Mouse (Mus musculus): ENCODE results near the gene Hrh2. TPM values are rescaled to one million over a fixed set of nuclear protein-coding genes. Genes with fewer than 3 reads are reported as not detected.

The Hrh2 gene
- polyA plus RNA-seq, 1 experiment from 2014 or later, result 0.09 TPM

DNA sequence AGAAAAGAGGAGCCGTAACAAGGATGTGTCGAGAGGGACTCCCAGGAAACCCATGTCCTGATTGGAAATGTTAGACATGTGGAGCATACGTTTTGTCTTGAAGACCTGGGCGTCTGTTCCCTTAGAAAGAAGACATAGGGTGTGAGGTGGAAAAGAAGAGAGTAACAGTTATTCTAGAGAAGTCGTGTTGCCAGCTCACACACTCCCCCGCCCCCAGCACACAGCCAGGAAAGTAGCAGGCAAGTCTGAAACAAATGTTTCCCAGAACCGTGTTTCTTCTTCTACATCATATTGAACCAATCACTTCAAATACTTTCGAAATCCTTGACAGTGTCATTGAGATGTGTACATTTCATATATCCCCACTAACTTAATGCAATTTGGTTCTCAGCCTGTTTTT, 28.6 kb upstream of the Hrh2 start:
- H3K27me3 ChIP-seq, result no peaks in the 10 kb centered on the region
- no peak overlapping the region for H3K4me2 ChIP-seq (replicated peaks)
- 41% methylated on average over 8 of the region's 8 CpGs for WGBS
- no peaks in the 10 kb centered on the region for H3K36me3 ChIP-seq
- H3K4me3 ChIP-seq (replicated peaks), result no peak overlapping the region
- ATAC-seq (ENCODE audit: insufficient number of reproducible peaks, low FRiP score, low TSS enrichment, low read depth), result no peak
- peaks cover 10% of the 10 kb centered on the region; the same call in 1 of the 2 replicates for H3K4me1 ChIP-seq
- no peak overlapping the region for H3K9ac ChIP-seq
- H3K27ac ChIP-seq (replicated peaks), result no peak overlapping the region
- no peaks in the 10 kb centered on the region for H3K9me3 ChIP-seq (replicated peaks)

DNA sequence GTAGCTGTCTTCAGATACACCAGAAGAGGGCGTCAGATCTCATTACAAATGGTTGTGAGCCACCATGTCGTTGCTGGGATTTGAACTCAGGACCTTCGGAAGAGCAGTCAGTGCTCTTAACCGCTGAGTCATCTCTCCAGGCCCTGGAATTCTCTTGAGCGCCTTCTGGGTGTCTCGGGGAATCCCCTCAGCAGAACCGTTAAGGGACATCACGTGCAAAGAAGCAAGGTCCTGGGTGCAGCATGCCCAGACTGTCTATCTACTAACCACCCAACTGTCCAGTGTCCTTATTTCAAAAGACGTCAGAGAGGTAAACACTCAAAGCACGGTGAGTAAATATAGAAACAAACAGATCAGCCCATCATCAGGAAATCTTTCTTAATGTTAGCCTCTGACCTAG, 27.5 kb upstream of the Hrh2 start:
- no peak overlapping the region for H3K4me2 ChIP-seq (replicated peaks)
- no peaks in the 10 kb centered on the region for H3K9me3 ChIP-seq (replicated peaks)
- no peak overlapping the region for H3K4me3 ChIP-seq (replicated peaks)
- H3K4me1 ChIP-seq, result peaks cover 10% of the 10 kb centered on the region; the same call in 1 of the 2 replicates
- 87% methylated on average over 10 of the region's 10 CpGs for WGBS
- H3K27me3 ChIP-seq, result 0 out of 2 replicates have a peak, but pooled peaks cover 4% of the 10 kb centered on the region
- H3K9ac ChIP-seq, result no peak overlapping the region
- no peak for ATAC-seq (ENCODE audit: insufficient number of reproducible peaks, low FRiP score, low TSS enrichment, low read depth)
- H3K36me3 ChIP-seq, result no peaks in the 10 kb centered on the region
- no peak overlapping the region for H3K27ac ChIP-seq (replicated peaks)

DNA sequence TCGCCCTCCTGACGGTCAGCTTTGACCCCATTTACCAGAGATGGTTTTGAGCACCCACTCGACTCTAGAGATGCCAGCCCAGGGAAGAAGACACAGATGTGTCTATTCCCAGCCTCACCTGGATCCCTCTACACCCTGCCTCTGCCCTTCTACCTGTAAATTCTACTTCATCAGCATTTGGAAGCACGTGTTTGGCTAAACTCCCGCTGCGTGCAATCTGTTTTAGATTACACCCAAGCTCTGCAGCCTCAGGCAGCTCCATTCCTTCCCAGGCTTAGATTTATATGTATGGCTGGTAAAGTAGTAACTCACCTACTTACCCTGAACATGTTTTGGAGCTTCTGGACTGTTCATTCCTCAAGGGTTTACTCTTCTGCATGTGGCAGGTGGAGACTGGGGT, 26.9 kb upstream of the Hrh2 start:
- H3K9me3 ChIP-seq (replicated peaks), result no peaks in the 10 kb centered on the region
- H3K4me3 ChIP-seq (replicated peaks), result no peak overlapping the region
- 52% methylated on average over 6 of the region's 6 CpGs for WGBS
- no peak overlapping the region for H3K4me2 ChIP-seq (replicated peaks)
- no peak overlapping the region for H3K9ac ChIP-seq
- ATAC-seq (ENCODE audit: insufficient number of reproducible peaks, low FRiP score, low TSS enrichment, low read depth), result no peak
- H3K27me3 ChIP-seq, result 0 out of 2 replicates have a peak, but pooled peaks cover 4% of the 10 kb centered on the region
- no peak overlapping the region for H3K27ac ChIP-seq (replicated peaks)
- H3K4me1 ChIP-seq, result peaks cover 10% of the 10 kb centered on the region; the same call in 1 of the 2 replicates
- H3K36me3 ChIP-seq, result no peaks in the 10 kb centered on the region

DNA sequence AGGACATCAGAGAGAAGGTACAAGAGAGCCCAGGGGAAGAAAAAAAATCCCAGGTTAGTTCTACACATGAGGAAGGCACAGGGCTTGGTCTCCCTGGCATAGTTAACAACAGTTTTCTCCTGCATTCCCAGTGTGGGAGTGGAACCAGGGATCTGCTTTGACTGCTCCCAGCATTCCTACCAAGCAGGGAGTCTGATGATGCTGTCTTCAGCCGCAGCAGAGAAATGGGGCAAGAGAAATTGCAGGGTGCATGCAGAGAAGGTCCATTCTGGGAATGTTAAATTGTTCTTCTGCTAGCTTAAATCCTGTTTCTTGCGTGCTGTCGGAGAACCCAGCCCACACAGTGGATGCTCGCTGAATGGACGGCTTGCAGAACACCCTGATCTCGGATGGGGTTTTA, 26.2 kb upstream of the Hrh2 start:
- H3K27ac ChIP-seq (replicated peaks), result no peak overlapping the region

DNA sequence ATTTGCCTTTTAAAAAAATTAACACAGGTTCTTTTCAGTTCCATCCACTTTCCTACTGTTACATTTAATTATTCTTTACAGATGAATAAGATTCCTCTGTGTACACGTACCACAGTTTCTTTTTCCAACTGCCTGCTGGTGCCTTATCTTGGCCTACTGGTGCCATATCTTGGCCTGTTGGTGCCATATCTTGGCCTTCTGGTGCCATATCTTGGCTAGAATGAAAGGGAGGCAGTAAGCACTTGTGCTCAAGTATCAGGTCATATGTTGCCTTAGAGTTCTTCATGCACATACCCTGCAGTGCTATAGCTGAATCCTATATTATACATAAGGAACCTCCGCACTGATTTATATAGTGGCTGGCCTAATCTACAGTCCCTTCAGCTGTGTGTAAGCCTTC, 24.9 kb upstream of the Hrh2 start:
- H3K36me3 ChIP-seq, result no peaks in the 10 kb centered on the region
- peaks cover 10% of the 10 kb centered on the region; the same call in 1 of the 2 replicates for H3K4me1 ChIP-seq
- H3K4me2 ChIP-seq (replicated peaks), result no peak overlapping the region
- ATAC-seq (ENCODE audit: insufficient number of reproducible peaks, low FRiP score, low TSS enrichment, low read depth), result no peak
- H3K27me3 ChIP-seq, result 0 out of 2 replicates have a peak, but pooled peaks cover 4% of the 10 kb centered on the region
- no peaks in the 10 kb centered on the region for H3K9me3 ChIP-seq (replicated peaks)
- no peak overlapping the region for H3K27ac ChIP-seq (replicated peaks)
- WGBS, result 75% methylated on average over 2 of the region's 2 CpGs
- no peak overlapping the region for H3K9ac ChIP-seq
- H3K4me3 ChIP-seq (replicated peaks), result no peak overlapping the region

More for the DNA sequence above, 26.2 kb upstream of the Hrh2 start:
- no peak for ATAC-seq (ENCODE audit: insufficient number of reproducible peaks, low FRiP score, low TSS enrichment, low read depth)
- Histone ChIP-seq H3K9ac (no peak overlapping the region), H3K4me3 (replicated peaks) (no peak overlapping the region), H3K4me2 (replicated peaks) (no peak overlapping the region), H3K9me3 (replicated peaks) (no peaks in the 10 kb centered on the region), H3K4me1 (peaks cover 10% of the 10 kb centered on the region; the same call in 1 of the 2 replicates), H3K27me3 (0 out of 2 replicates have a peak, but pooled peaks cover 4% of the 10 kb centered on the region), H3K36me3 (no peaks in the 10 kb centered on the region)
- 86% methylated on average over 6 of the region's 6 CpGs for WGBS

DNA sequence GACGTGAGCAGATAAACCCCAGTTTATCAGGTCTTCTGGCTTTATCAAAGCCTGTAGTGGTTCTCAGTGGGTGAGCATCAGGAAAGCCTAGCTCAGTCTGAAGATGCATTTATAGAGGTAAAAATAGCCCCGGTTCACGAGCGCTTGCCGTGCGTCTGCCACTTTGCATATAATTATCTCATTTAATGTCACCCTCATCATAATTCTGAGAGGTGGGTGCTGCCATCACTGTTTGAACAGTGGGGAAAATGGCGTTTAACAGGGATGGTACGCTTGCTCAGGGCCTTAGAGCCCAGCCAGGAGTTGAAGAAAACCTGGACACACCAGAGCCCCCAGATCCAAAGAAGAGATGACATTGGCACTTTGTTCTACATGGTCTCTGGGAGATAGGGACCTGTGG, 23.3 kb upstream of the Hrh2 start:
- 0 out of 2 replicates have a peak, but pooled peaks cover 4% of the 10 kb centered on the region for H3K27me3 ChIP-seq
- no peak overlapping the region for H3K4me2 ChIP-seq (replicated peaks)
- no peak overlapping the region for H3K9ac ChIP-seq
- H3K36me3 ChIP-seq, result no peaks in the 10 kb centered on the region
- WGBS, result 89% methylated on average over 8 of the region's 8 CpGs
- H3K4me3 ChIP-seq (replicated peaks), result no peak overlapping the region
- H3K27ac ChIP-seq (replicated peaks), result no peak overlapping the region
- peaks cover 3% of the 10 kb centered on the region; the same call in 1 of the 2 replicates for H3K4me1 ChIP-seq
- ATAC-seq (ENCODE audit: insufficient number of reproducible peaks, low FRiP score, low TSS enrichment, low read depth), result no peak
- no peaks in the 10 kb centered on the region for H3K9me3 ChIP-seq (replicated peaks)

DNA sequence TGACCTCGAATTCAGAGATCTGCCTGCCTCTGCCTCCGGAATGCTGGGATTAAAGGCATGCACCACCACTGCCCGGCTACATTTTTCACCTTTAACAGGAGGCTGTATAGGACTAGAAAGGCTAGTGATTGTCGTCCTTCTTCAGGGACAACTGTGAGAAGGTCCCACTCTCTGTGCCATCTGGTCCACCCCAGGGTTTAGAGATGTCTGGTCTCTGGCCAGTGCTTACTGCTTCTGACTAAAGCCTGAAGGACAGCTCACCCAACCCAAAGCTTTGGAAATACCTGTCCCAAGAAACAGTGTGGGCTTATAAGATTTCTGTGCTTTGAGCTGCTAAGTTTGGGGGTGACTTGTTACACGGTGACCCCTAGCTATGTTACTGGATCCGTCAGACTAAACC, 21.6 kb upstream of the Hrh2 start:
- WGBS, result 85% methylated on average over 6 of the region's 6 CpGs

DNA sequence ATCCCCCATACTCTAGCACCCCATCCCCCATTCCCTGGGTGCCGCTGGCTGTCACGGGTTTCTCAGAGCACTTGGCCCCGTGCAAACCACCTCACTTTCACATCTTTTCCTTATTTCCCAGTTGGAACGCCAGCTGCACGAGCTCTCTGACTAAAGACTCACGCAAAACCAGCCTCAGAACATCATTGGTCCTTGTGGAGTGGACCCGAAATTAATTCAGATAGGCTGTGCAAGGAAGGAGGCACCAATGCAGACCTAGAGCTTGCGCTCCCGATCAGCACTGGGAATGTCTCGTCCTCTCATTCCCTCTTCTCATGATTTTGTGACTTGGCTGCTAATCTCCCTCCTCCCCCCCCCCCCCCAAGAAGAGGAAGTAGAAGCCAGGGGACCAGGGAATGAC, 20.6 kb upstream of the Hrh2 start:
- Histone ChIP-seq H3K27me3 (0 out of 2 replicates have a peak, but pooled peaks cover 4% of the 10 kb centered on the region), H3K4me2 (replicated peaks) (no peak overlapping the region), H3K9ac (no peak overlapping the region), H3K27ac (replicated peaks) (no peak overlapping the region), H3K4me3 (replicated peaks) (no peak overlapping the region), H3K36me3 (no peaks in the 10 kb centered on the region), H3K4me1 (no peaks in the 10 kb centered on the region), H3K9me3 (replicated peaks) (no peaks in the 10 kb centered on the region)
- no peak for ATAC-seq (ENCODE audit: insufficient number of reproducible peaks, low FRiP score, low TSS enrichment, low read depth)
- 73% methylated on average over 10 of the region's 10 CpGs for WGBS

More for the DNA sequence above, 21.6 kb upstream of the Hrh2 start:
- H3K4me2 ChIP-seq (replicated peaks), result no peak overlapping the region
- H3K27ac ChIP-seq (replicated peaks), result no peak overlapping the region
- H3K4me3 ChIP-seq (replicated peaks), result no peak overlapping the region
- H3K9me3 ChIP-seq (replicated peaks), result no peaks in the 10 kb centered on the region
- H3K4me1 ChIP-seq, result no peaks in the 10 kb centered on the region
- no peaks in the 10 kb centered on the region for H3K36me3 ChIP-seq
- H3K27me3 ChIP-seq, result 0 out of 2 replicates have a peak, but pooled peaks cover 4% of the 10 kb centered on the region
- no peak for ATAC-seq (ENCODE audit: insufficient number of reproducible peaks, low FRiP score, low TSS enrichment, low read depth)
- H3K9ac ChIP-seq, result no peak overlapping the region

DNA sequence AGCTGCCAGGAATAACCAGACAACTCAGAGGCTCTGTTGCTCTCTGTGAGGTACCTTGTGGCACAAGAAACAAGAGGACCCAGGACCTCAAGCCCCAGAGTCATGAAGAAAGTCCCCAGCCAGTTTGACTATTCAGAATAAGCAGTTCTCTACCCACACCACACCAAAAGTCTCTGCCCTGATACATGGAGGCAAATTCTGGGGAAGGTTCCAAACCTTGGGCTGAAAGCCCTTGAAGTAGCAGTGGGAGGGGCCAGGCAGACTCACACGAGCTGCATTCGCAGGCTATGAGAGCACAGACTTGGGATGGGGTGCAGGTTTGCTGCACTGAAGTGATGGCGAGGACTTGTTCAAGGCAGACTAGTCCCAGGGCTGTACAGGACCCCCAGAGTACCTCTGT, 20.2 kb upstream of the Hrh2 start:
- Histone ChIP-seq H3K4me3 (replicated peaks) (no peak overlapping the region), H3K27me3 (0 out of 2 replicates have a peak, but pooled peaks cover 4% of the 10 kb centered on the region), H3K9me3 (replicated peaks) (no peaks in the 10 kb centered on the region), H3K27ac (replicated peaks) (no peak overlapping the region), H3K4me2 (replicated peaks) (no peak overlapping the region), H3K4me1 (no peaks in the 10 kb centered on the region), H3K9ac (no peak overlapping the region), H3K36me3 (no peaks in the 10 kb centered on the region)
- ATAC-seq (ENCODE audit: insufficient number of reproducible peaks, low FRiP score, low TSS enrichment, low read depth), result no peak
- WGBS, result 56% methylated on average over 3 of the region's 3 CpGs

DNA sequence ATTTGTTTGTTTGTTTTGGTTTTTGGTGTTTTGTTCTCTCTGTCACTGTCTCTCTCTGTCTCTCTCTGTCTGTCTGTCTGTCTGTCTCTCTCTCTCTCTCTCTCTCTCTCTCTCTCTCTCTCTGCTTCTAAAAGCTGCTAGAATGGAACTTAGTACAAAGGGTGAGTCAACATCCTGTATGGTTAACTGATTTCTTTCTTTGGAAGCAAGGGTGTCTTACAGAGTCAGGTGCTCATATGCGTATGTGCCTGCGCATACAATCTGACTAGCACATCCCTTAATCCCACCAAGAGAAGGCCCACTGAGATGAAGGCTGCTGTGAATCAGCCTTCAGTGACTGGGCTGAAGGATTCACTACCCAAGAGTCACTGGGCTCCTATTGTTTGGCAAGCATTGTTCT, 18.0 kb upstream of the Hrh2 start:
- no peaks in the 10 kb centered on the region for H3K9me3 ChIP-seq (replicated peaks)
- H3K4me3 ChIP-seq (replicated peaks), result no peak overlapping the region
- no peak overlapping the region for H3K9ac ChIP-seq
- 0 out of 2 replicates have a peak, but pooled peaks cover 2% of the 10 kb centered on the region for H3K27me3 ChIP-seq
- 96% methylated on average over 2 of the region's 2 CpGs for WGBS
- H3K4me2 ChIP-seq (replicated peaks), result no peak overlapping the region
- no peak overlapping the region for H3K27ac ChIP-seq (replicated peaks)
- ATAC-seq (ENCODE audit: insufficient number of reproducible peaks, low FRiP score, low TSS enrichment, low read depth), result no peak
- H3K4me1 ChIP-seq, result no peaks in the 10 kb centered on the region
- H3K36me3 ChIP-seq, result no peaks in the 10 kb centered on the region

DNA sequence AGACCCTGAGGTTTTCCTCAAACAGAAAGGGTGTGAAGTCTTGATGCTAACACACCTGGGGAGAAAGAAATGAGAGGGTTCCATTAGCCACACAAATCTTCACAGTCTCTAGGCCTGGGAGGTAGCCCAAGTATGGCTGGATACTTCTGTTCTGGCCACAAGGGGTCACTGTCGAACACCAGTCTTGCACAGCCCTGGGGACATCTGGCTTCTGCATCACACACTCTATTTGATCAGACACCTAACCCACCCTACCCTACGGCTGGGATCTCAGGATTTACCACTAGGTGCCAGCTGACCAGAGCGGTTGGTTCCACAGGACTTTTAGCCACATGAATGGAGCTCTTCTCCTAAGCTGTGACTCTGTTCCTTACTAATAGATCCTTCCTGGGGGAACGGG, 17.2 kb upstream of the Hrh2 start:
- Histone ChIP-seq H3K27ac (replicated peaks) (no peak overlapping the region), H3K36me3 (no peaks in the 10 kb centered on the region), H3K9ac (no peak overlapping the region), H3K4me2 (replicated peaks) (no peak overlapping the region), H3K27me3 (no peaks in the 10 kb centered on the region), H3K4me1 (no peaks in the 10 kb centered on the region), H3K4me3 (replicated peaks) (no peak overlapping the region), H3K9me3 (replicated peaks) (no peaks in the 10 kb centered on the region)
- no peak for ATAC-seq (ENCODE audit: insufficient number of reproducible peaks, low FRiP score, low TSS enrichment, low read depth)
- 88% methylated on average over 4 of the region's 4 CpGs for WGBS

DNA sequence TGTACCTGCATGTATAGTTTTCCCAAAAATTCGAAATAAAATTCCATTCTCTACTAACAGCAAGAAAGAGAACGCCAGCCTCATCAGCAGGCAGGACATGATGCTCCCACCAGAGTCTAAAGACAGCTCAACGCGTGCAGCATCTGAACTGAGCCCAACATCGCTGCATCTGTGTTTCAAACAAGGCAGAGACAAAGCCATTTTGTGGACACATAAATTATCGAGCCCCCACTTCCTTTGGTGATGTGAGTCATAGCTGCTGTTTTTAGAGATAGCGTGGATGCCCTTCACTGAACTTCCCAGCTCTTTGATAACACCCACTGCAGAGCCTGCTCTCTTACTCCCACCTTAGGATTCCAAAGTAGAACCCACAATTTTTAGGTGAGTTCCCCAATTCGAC, 16.5 kb upstream of the Hrh2 start:
- whole genome bisulfite sequencing, result 80% methylated on average over 8 of the region's 8 CpGs
- no peak for ATAC-seq (ENCODE audit: insufficient number of reproducible peaks, low FRiP score, low TSS enrichment, low read depth)

More for the DNA sequence above, 16.5 kb upstream of the Hrh2 start:
- H3K4me2 ChIP-seq (replicated peaks), result no peak overlapping the region
- H3K36me3 ChIP-seq, result no peaks in the 10 kb centered on the region
- H3K27me3 ChIP-seq, result no peaks in the 10 kb centered on the region
- H3K9ac ChIP-seq, result no peak overlapping the region
- H3K27ac ChIP-seq (replicated peaks), result no peak overlapping the region
- no peaks in the 10 kb centered on the region for H3K9me3 ChIP-seq (replicated peaks)
- no peak overlapping the region for H3K4me3 ChIP-seq (replicated peaks)
- 0 out of 2 replicates have a peak, but pooled peaks cover 1% of the 10 kb centered on the region for H3K4me1 ChIP-seq
